Mouse (Mus musculus): Measurements from ENCODE around the gene Cyp2j5. TPM values are rescaled to one million over a fixed set of nuclear protein-coding genes. Genes with fewer than 3 reads are reported as not detected.

Cyp2j5 gene
- polyA plus RNA-seq (2015; fragmentation: Nextera tagmentation; extraction: Ambion mirVana), result 7.8 and 9.2 TPM in 2 replicates

- Histone ChIP-seq H3K4me1 (no peaks in the 10 kb centered on the region), H3K36me3 (no peaks in the 10 kb centered on the region), H3K27me3 (no peaks in the 10 kb centered on the region), H3K4me2 (no peak within 1 kb of the TSS), H3K27ac (no peak within 1 kb of the TSS), H3K9ac (no peak within 1 kb of the TSS), H3K4me3 (replicated peaks) (no peak within 1 kb of the TSS), H3K9me3 (replicated peaks) (no peaks in the 10 kb centered on the region)
- ATAC-seq (replicated peaks; ENCODE audit: low FRiP score), result no peak
- 76% methylated on average over 2 of the region's 2 CpGs for WGBS
Observed at GRCm38 (mm10) chr4:96663991-96664390, at the start of gene Cyp2j5. Gene Cyp2j5 (minus strand): TSS chr4:96664154.

- Histone ChIP-seq H3K4me3 (replicated peaks) (no peak overlapping the region), H3K27me3 (no peaks in the 10 kb centered on the region), H3K4me2 (no peak overlapping the region), H3K36me3 (no peaks in the 10 kb centered on the region), H3K9ac (no peak overlapping the region), H3K4me1 (no peaks in the 10 kb centered on the region), H3K9me3 (replicated peaks) (no peaks in the 10 kb centered on the region), H3K27ac (no peak overlapping the region)
- 59% methylated on average over 2 of the region's 2 CpGs for WGBS
- no peak for ATAC-seq (replicated peaks; ENCODE audit: low FRiP score)
Observed at GRCm38 (mm10) chr4:96705281-96705951, 41.5 kb upstream of the Cyp2j5 start.

GRCm38 (mm10) chr4:96698218-96698561 lies 34.2 kb upstream of the Cyp2j5 start:
- no peak overlapping the region for H3K9ac ChIP-seq
- 70% methylated on average over 5 of the region's 5 CpGs for WGBS
- no peak overlapping the region for H3K4me3 ChIP-seq (replicated peaks)
- H3K4me2 ChIP-seq, result no peak overlapping the region
- 0 out of 2 replicates have a peak, but pooled peaks have one; percentile 15 for ATAC-seq (replicated peaks; ENCODE audit: low FRiP score)
- no peak overlapping the region for H3K27ac ChIP-seq
- H3K9me3 ChIP-seq (replicated peaks), result no peaks in the 10 kb centered on the region
- 0 out of 2 replicates have a peak, but pooled peaks cover 4% of the 10 kb centered on the region for H3K4me1 ChIP-seq
- no peaks in the 10 kb centered on the region for H3K36me3 ChIP-seq
- no peaks in the 10 kb centered on the region for H3K27me3 ChIP-seq

GRCm38 (mm10) chr4:96697511-96698217 lies 33.7 kb upstream of the Cyp2j5 start:
- no peaks in the 10 kb centered on the region for H3K36me3 ChIP-seq
- ATAC-seq (replicated peaks; ENCODE audit: low FRiP score), result 0 out of 2 replicates have a peak, but pooled peaks have one; percentile 12
- 79% methylated on average over 15 of the region's 15 CpGs for WGBS

GRCm38 (mm10) chr4:96696614-96697360 lies 32.8 kb upstream of the Cyp2j5 start:
- H3K36me3 ChIP-seq, result no peaks in the 10 kb centered on the region
- H3K9ac ChIP-seq, result no peak overlapping the region
- H3K4me1 ChIP-seq, result 0 out of 2 replicates have a peak, but pooled peaks cover 4% of the 10 kb centered on the region
- 40% methylated on average over 13 of the region's 13 CpGs for WGBS
- H3K27me3 ChIP-seq, result no peaks in the 10 kb centered on the region
- peak; percentile 81 for ATAC-seq (replicated peaks; ENCODE audit: low FRiP score)
- no peak overlapping the region for H3K4me3 ChIP-seq (replicated peaks)
- H3K9me3 ChIP-seq (replicated peaks), result no peaks in the 10 kb centered on the region
- no peak overlapping the region for H3K27ac ChIP-seq
- H3K4me2 ChIP-seq, result peak overlapping the region; percentile 41

More at GRCm38 (mm10) chr4:96697511-96698217, 33.7 kb upstream of the Cyp2j5 start:
- Histone ChIP-seq H3K4me3 (replicated peaks) (no peak overlapping the region), H3K4me1 (0 out of 2 replicates have a peak, but pooled peaks cover 4% of the 10 kb centered on the region), H3K9me3 (replicated peaks) (no peaks in the 10 kb centered on the region), H3K27ac (no peak overlapping the region), H3K27me3 (no peaks in the 10 kb centered on the region), H3K9ac (no peak overlapping the region), H3K4me2 (no peak overlapping the region)

GRCm38 (mm10) chr4:96687358-96687803 lies 23.4 kb upstream of the Cyp2j5 start:
- ATAC-seq (replicated peaks; ENCODE audit: low FRiP score), result no peak
- 77% methylated on average over 2 of the region's 2 CpGs for WGBS
- Histone ChIP-seq H3K27ac (no peak overlapping the region), H3K27me3 (no peaks in the 10 kb centered on the region), H3K4me3 (replicated peaks) (no peak overlapping the region), H3K4me1 (no peaks in the 10 kb centered on the region), H3K9ac (no peak overlapping the region), H3K36me3 (no peaks in the 10 kb centered on the region), H3K4me2 (no peak overlapping the region), H3K9me3 (replicated peaks) (no peaks in the 10 kb centered on the region)

- WGBS, result 40% methylated on average over 2 of the region's 2 CpGs
- no peak overlapping the region for H3K27ac ChIP-seq
- no peak for ATAC-seq (replicated peaks; ENCODE audit: low FRiP score)
- H3K9me3 ChIP-seq (replicated peaks), result no peaks in the 10 kb centered on the region
- no peaks in the 10 kb centered on the region for H3K27me3 ChIP-seq
- H3K4me3 ChIP-seq (replicated peaks), result no peak overlapping the region
- no peaks in the 10 kb centered on the region for H3K36me3 ChIP-seq
- H3K4me1 ChIP-seq, result no peaks in the 10 kb centered on the region
- H3K4me2 ChIP-seq, result no peak overlapping the region
- no peak overlapping the region for H3K9ac ChIP-seq
Observed at GRCm38 (mm10) chr4:96683474-96683873, 19.5 kb upstream of the Cyp2j5 start.

- Histone ChIP-seq H3K9ac (no peak overlapping the region), H3K36me3 (no peaks in the 10 kb centered on the region), H3K27me3 (no peaks in the 10 kb centered on the region), H3K4me3 (replicated peaks) (no peak overlapping the region), H3K4me1 (no peaks in the 10 kb centered on the region), H3K27ac (no peak overlapping the region), H3K9me3 (replicated peaks) (no peaks in the 10 kb centered on the region), H3K4me2 (no peak overlapping the region)
- no peak for ATAC-seq (replicated peaks; ENCODE audit: low FRiP score)
Observed at GRCm38 (mm10) chr4:96680966-96681365, 17.0 kb upstream of the Cyp2j5 start.

GRCm38 (mm10) chr4:96680233-96680632 lies 16.3 kb upstream of the Cyp2j5 start:
- Histone ChIP-seq H3K9ac (no peak overlapping the region), H3K4me1 (no peaks in the 10 kb centered on the region), H3K4me3 (replicated peaks) (no peak overlapping the region), H3K36me3 (no peaks in the 10 kb centered on the region), H3K9me3 (replicated peaks) (no peaks in the 10 kb centered on the region), H3K4me2 (no peak overlapping the region), H3K27me3 (no peaks in the 10 kb centered on the region), H3K27ac (no peak overlapping the region)
- WGBS, result 21% methylated on average over 1 of the region's 1 CpGs
- no peak for ATAC-seq (replicated peaks; ENCODE audit: low FRiP score)

GRCm38 (mm10) chr4:96664668-96665454 lies 907 bp upstream of the Cyp2j5 start:
- Histone ChIP-seq H3K27ac (no peak overlapping the region), H3K27me3 (no peaks in the 10 kb centered on the region), H3K4me1 (no peaks in the 10 kb centered on the region), H3K4me2 (no peak overlapping the region), H3K9me3 (replicated peaks) (no peaks in the 10 kb centered on the region), H3K9ac (no peak overlapping the region), H3K36me3 (no peaks in the 10 kb centered on the region), H3K4me3 (replicated peaks) (no peak overlapping the region)
- ATAC-seq (replicated peaks; ENCODE audit: low FRiP score), result no peak
- 79% methylated on average over 1 of the region's 1 CpGs for WGBS

GRCm38 (mm10) chr4:96635455-96635854 lies 28.5 kb downstream of the Cyp2j5 start:
- WGBS, result 95% methylated on average over 1 of the region's 1 CpGs
- ATAC-seq (replicated peaks; ENCODE audit: low FRiP score), result no peak
- no peaks in the 10 kb centered on the region for H3K4me1 ChIP-seq

More at GRCm38 (mm10) chr4:96635455-96635854, 28.5 kb downstream of the Cyp2j5 start:
- H3K36me3 ChIP-seq, result no peaks in the 10 kb centered on the region
- no peak overlapping the region for H3K4me2 ChIP-seq
- no peak overlapping the region for H3K27ac ChIP-seq
- H3K4me3 ChIP-seq (replicated peaks), result no peak overlapping the region
- no peaks in the 10 kb centered on the region for H3K27me3 ChIP-seq
- no peaks in the 10 kb centered on the region for H3K9me3 ChIP-seq (replicated peaks)
- H3K9ac ChIP-seq, result no peak overlapping the region
